Mouse (Mus musculus) lung, adult 2 months (tissue): ENCODE measurements around the gene Zfp319. TPM values are rescaled to one million over a fixed set of nuclear protein-coding genes. Genes with fewer than 3 reads are reported as not detected.

Experiments
- DNase-seq: peaks from one replicate; pipeline ENCODE4 v3.0.0; 2022
- H3K4me1 ChIP-seq: fragments of 200-500 bp; 2 replicates; pipeline ENCODE4 v1.6.1; 2011; ENCODE audit warnings: low read length; ENCODE audit not compliant: control insufficient read depth, insufficient read depth
- H3K4me3 ChIP-seq: fragments of 200-500 bp; replicated peaks from 2 replicates; pipeline ENCODE3; 2011; ENCODE audit warnings: low read depth, mild to moderate bottlenecking, control low read depth, low read length; ENCODE audit errors: extremely low read depth
- CTCF ChIP-seq: fragments of 200-500 bp; IDR thresholded peaks from 2 replicates; pipeline ENCODE4 v1.5.1; 2011; ENCODE audit warnings: mild to moderate bottlenecking, low read length, control low read depth; ENCODE audit not compliant: insufficient read depth
- POLR2A ChIP-seq: fragments of 200-500 bp; IDR thresholded peaks from 2 replicates; pipeline ENCODE4 v1.6.1; 2011; ENCODE audit warnings: low read depth, mild to moderate bottlenecking, control low read depth, low read length, borderline replicate concordance; ENCODE audit errors: extremely low read depth
- WGBS: fragments of 180-500 bp; shearing (Covaris S2); methylation state at CpG from one replicate; pipeline ENCODE4 v1.1.7; 2018; 5-methylcytosine and 5-hydroxymethylcytosine counted together
- polyA plus RNA-seq: library from polyadenylated mRNA; depleted of rRNA; stranded (reverse); fragments of >200 nt; gene quantifications from 2 replicates; pipeline ENCODE4 v1.2.3, GENCODE M21; 2012

Zfp319 gene
- polyA plus RNA-seq, 1 experiment: 17.1 TPM

- WGBS: 58% methylated on average over 1 of the region's 1 CpGs
- H3K4me1 ChIP-seq: peaks cover 2% of the 10 kb centered on the region; the same call in 1 of the 2 replicates
- TF ChIP-seq CTCF: no peak
- TF ChIP-seq POLR2A: no peak
- H3K4me3 ChIP-seq: no peak overlapping the region
- DNase-seq: no peak
Measured at GRCm38 (mm10) chr8:95335706-95336105, 4.0 kb upstream of the Zfp319 start.

GRCm38 (mm10) chr8:95332437-95333199 lies 868 bp upstream of the Zfp319 start:
- no peak for TF ChIP-seq POLR2A
- no peak for TF ChIP-seq CTCF
- H3K4me1 ChIP-seq: peaks cover 7% of the 10 kb centered on the region; the same call in 1 of the 2 replicates
- no peak for DNase-seq
- WGBS: 13% methylated on average over 21 of the region's 21 CpGs
- peak overlapping the region; percentile 69 for H3K4me3 ChIP-seq

GRCm38 (mm10) chr8:95331156-95331719 lies 512 bp downstream of the Zfp319 start:
- under 1% methylated on average over 38 of the region's 38 CpGs for WGBS
- Histone ChIP-seq H3K4me3 (peak overlapping the region; percentile 97), H3K4me1 (peaks cover 15% of the 10 kb centered on the region)
- TF ChIP-seq POLR2A (no peak), CTCF (no peak)
- no peak for DNase-seq

- no peak for DNase-seq
- H3K4me3 ChIP-seq: no peak overlapping the region
- peaks cover 17% of the 10 kb centered on the region for H3K4me1 ChIP-seq
- no peak for TF ChIP-seq POLR2A
- no peak for TF ChIP-seq CTCF
- WGBS: 55% methylated on average over 1 of the region's 1 CpGs
Measured at GRCm38 (mm10) chr8:95330367-95330766, 1.4 kb downstream of the Zfp319 start.

- TF ChIP-seq POLR2A (no peak), CTCF (no peak)
- WGBS: 91% methylated on average over 46 of the region's 46 CpGs
- Histone ChIP-seq H3K4me3 (no peak overlapping the region), H3K4me1 (peaks cover 24% of the 10 kb centered on the region)
- no peak for DNase-seq
Measured at GRCm38 (mm10) chr8:95327866-95328465, 3.8 kb downstream of the Zfp319 start.

GRCm38 (mm10) chr8:95326822-95327221 lies 4.9 kb downstream of the Zfp319 start:
- no peak for DNase-seq
- no peak overlapping the region for H3K4me3 ChIP-seq
- TF ChIP-seq CTCF (no peak), POLR2A (peak; percentile 37; the same call in 1 of the 2 replicates)
- WGBS: 54% methylated on average over 5 of the region's 5 CpGs
- H3K4me1 ChIP-seq: peaks cover 24% of the 10 kb centered on the region

GRCm38 (mm10) chr8:95324646-95325045 lies 7.1 kb downstream of the Zfp319 start:
- H3K4me1 ChIP-seq: peaks cover 18% of the 10 kb centered on the region
- TF ChIP-seq POLR2A (no peak), CTCF (no peak)
- DNase-seq: no peak
- H3K4me3 ChIP-seq: no peak overlapping the region
- 31% methylated on average over 5 of the region's 5 CpGs for WGBS

GRCm38 (mm10) chr8:95323201-95323600 lies 8.5 kb downstream of the Zfp319 start:
- 32% methylated on average over 3 of the region's 3 CpGs for WGBS
- no peak for TF ChIP-seq POLR2A
- TF ChIP-seq CTCF: no peak
- peaks cover 18% of the 10 kb centered on the region for H3K4me1 ChIP-seq
- no peak overlapping the region for H3K4me3 ChIP-seq
- no peak for DNase-seq

GRCm38 (mm10) chr8:95320224-95321139 lies 11.3 kb downstream of the Zfp319 start:
- 3% methylated on average over 41 of the region's 41 CpGs for WGBS
- DNase-seq: peak; percentile 81
- no peak for TF ChIP-seq CTCF
- peak; percentile 19; the same call in 1 of the 2 replicates for TF ChIP-seq POLR2A
- H3K4me3 ChIP-seq: peak overlapping the region; percentile 45
- H3K4me1 ChIP-seq: peaks cover 9% of the 10 kb centered on the region; the same call in 1 of the 2 replicates
